Mouse (Mus musculus): ENCODE measurements at regions not wholly inside any gene's neighbourhood (a gene's known extent, or its start where the extent isn't known, plus 50 kb on each side); places are given as distances from the start of the nearest gene placed in this dataset.

GRCm38 (mm10) chr12:119069747-119070146, 103.5 kb upstream of the Abcb5 start:
- Histone ChIP-seq H3K36me3 (ENCODE audit: control insufficient read depth, insufficient read depth, low read length) (no peaks in the 10 kb centered on the region), H3K27me3 (ENCODE audit: control insufficient read depth, insufficient read depth, low read length) (no peaks in the 10 kb centered on the region), H3K27ac (ENCODE audit: insufficient read depth, low read length) (no peak overlapping the region), H3K4me1 (ENCODE audit: control insufficient read depth, insufficient read depth, insufficient read length) (no peaks in the 10 kb centered on the region), H3K4me3 (ENCODE audit: extremely low read depth, insufficient read depth, insufficient read length) (no peak overlapping the region)
- no peak for DNase-seq (ENCODE audit: low read depth in 1 of 2, low spot score in 2 of 2)
- WGBS, result 23% methylated on average over 3 of the region's 3 CpGs
- TF ChIP-seq POLR2A (IDR thresholded peaks at IDR 0.05; ENCODE audit: low read depth, low read length), result no peak
- no peak for TF ChIP-seq CTCF (IDR thresholded peaks at IDR 0.05; ENCODE audit: extremely low read depth, insufficient read depth, insufficient read length, insufficient replicate concordance)

GRCm38 (mm10) chr12:119068079-119068478, 101.9 kb upstream of the Abcb5 start:
- TF ChIP-seq CTCF (IDR thresholded peaks at IDR 0.05; ENCODE audit: extremely low read depth, insufficient read depth, insufficient read length, insufficient replicate concordance), result no peak
- TF ChIP-seq POLR2A (IDR thresholded peaks at IDR 0.05; ENCODE audit: low read depth, low read length), result no peak
- H3K4me1 ChIP-seq (ENCODE audit: control insufficient read depth, insufficient read depth, insufficient read length), result no peaks in the 10 kb centered on the region
- DNase-seq (ENCODE audit: low read depth in 1 of 2, low spot score in 2 of 2), result no peak
- H3K27me3 ChIP-seq (ENCODE audit: control insufficient read depth, insufficient read depth, low read length), result no peaks in the 10 kb centered on the region
- no peaks in the 10 kb centered on the region for H3K36me3 ChIP-seq (ENCODE audit: control insufficient read depth, insufficient read depth, low read length)
- H3K27ac ChIP-seq (ENCODE audit: insufficient read depth, low read length), result no peak overlapping the region
- H3K4me3 ChIP-seq (ENCODE audit: extremely low read depth, insufficient read depth, insufficient read length), result no peak overlapping the region
- 96% methylated on average over 2 of the region's 2 CpGs for WGBS

- no peak for DNase-seq (ENCODE audit: low read depth in 1 of 2, low spot score in 2 of 2)
- Histone ChIP-seq H3K36me3 (ENCODE audit: control insufficient read depth, insufficient read depth, low read length) (no peaks in the 10 kb centered on the region), H3K27ac (ENCODE audit: insufficient read depth, low read length) (no peak overlapping the region), H3K4me3 (ENCODE audit: extremely low read depth, insufficient read depth, insufficient read length) (no peak overlapping the region), H3K4me1 (ENCODE audit: control insufficient read depth, insufficient read depth, insufficient read length) (no peaks in the 10 kb centered on the region), H3K27me3 (ENCODE audit: control insufficient read depth, insufficient read depth, low read length) (no peaks in the 10 kb centered on the region)
- 81% methylated on average over 2 of the region's 2 CpGs for WGBS
- TF ChIP-seq CTCF (IDR thresholded peaks at IDR 0.05; ENCODE audit: extremely low read depth, insufficient read depth, insufficient read length, insufficient replicate concordance), result no peak
- TF ChIP-seq POLR2A (IDR thresholded peaks at IDR 0.05; ENCODE audit: low read depth, low read length), result no peak
These were observed 96.7 kb upstream of the Abcb5 start for GRCm38 (mm10) chr12:119062931-119063330.

GRCm38 (mm10) chr12:119062490-119062889, 96.3 kb upstream of the Abcb5 start:
- H3K4me1 ChIP-seq (ENCODE audit: control insufficient read depth, insufficient read depth, insufficient read length), result no peaks in the 10 kb centered on the region
- no peak for TF ChIP-seq CTCF (IDR thresholded peaks at IDR 0.05; ENCODE audit: extremely low read depth, insufficient read depth, insufficient read length, insufficient replicate concordance)
- no peak for DNase-seq (ENCODE audit: low read depth in 1 of 2, low spot score in 2 of 2)
- no peaks in the 10 kb centered on the region for H3K27me3 ChIP-seq (ENCODE audit: control insufficient read depth, insufficient read depth, low read length)
- no peaks in the 10 kb centered on the region for H3K36me3 ChIP-seq (ENCODE audit: control insufficient read depth, insufficient read depth, low read length)
- H3K27ac ChIP-seq (ENCODE audit: insufficient read depth, low read length), result no peak overlapping the region
- no peak overlapping the region for H3K4me3 ChIP-seq (ENCODE audit: extremely low read depth, insufficient read depth, insufficient read length)

GRCm38 (mm10) chr12:119054560-119054959, 88.3 kb upstream of the Abcb5 start:
- H3K4me1 ChIP-seq (ENCODE audit: control insufficient read depth, insufficient read depth, insufficient read length), result no peaks in the 10 kb centered on the region
- no peaks in the 10 kb centered on the region for H3K36me3 ChIP-seq (ENCODE audit: control insufficient read depth, insufficient read depth, low read length)
- no peak for DNase-seq (ENCODE audit: low read depth in 1 of 2, low spot score in 2 of 2)
- TF ChIP-seq POLR2A (IDR thresholded peaks at IDR 0.05; ENCODE audit: low read depth, low read length), result no peak
- no peak for TF ChIP-seq CTCF (IDR thresholded peaks at IDR 0.05; ENCODE audit: extremely low read depth, insufficient read depth, insufficient read length, insufficient replicate concordance)
- no peak overlapping the region for H3K4me3 ChIP-seq (ENCODE audit: extremely low read depth, insufficient read depth, insufficient read length)
- WGBS, result 74% methylated on average over 3 of the region's 3 CpGs
- H3K27ac ChIP-seq (ENCODE audit: insufficient read depth, low read length), result no peak overlapping the region
- no peaks in the 10 kb centered on the region for H3K27me3 ChIP-seq (ENCODE audit: control insufficient read depth, insufficient read depth, low read length)

- TF ChIP-seq CTCF (IDR thresholded peaks at IDR 0.05; ENCODE audit: extremely low read depth, insufficient read depth, insufficient read length, insufficient replicate concordance) (no peak), POLR2A (IDR thresholded peaks at IDR 0.05; ENCODE audit: low read depth, low read length) (no peak)
- no peak overlapping the region for H3K4me3 ChIP-seq (ENCODE audit: extremely low read depth, insufficient read depth, insufficient read length)
- no peaks in the 10 kb centered on the region for H3K4me1 ChIP-seq (ENCODE audit: control insufficient read depth, insufficient read depth, insufficient read length)
- WGBS, result 54% methylated on average over 2 of the region's 2 CpGs
- H3K27ac ChIP-seq (ENCODE audit: insufficient read depth, low read length), result no peak overlapping the region
- DNase-seq (ENCODE audit: low read depth in 1 of 2, low spot score in 2 of 2), result no peak
- H3K36me3 ChIP-seq (ENCODE audit: control insufficient read depth, insufficient read depth, low read length), result no peaks in the 10 kb centered on the region
- H3K27me3 ChIP-seq (ENCODE audit: control insufficient read depth, insufficient read depth, low read length), result no peaks in the 10 kb centered on the region
These were observed 85.6 kb upstream of the Abcb5 start for GRCm38 (mm10) chr12:119051692-119052379.

GRCm38 (mm10) chr12:119038306-119038705, 72.1 kb upstream of the Abcb5 start:
- no peaks in the 10 kb centered on the region for H3K4me1 ChIP-seq (ENCODE audit: control insufficient read depth, insufficient read depth, insufficient read length)
- DNase-seq (ENCODE audit: low read depth in 1 of 2, low spot score in 2 of 2), result no peak
- no peak overlapping the region for H3K4me3 ChIP-seq (ENCODE audit: extremely low read depth, insufficient read depth, insufficient read length)
- H3K27ac ChIP-seq (ENCODE audit: insufficient read depth, low read length), result no peak overlapping the region
- no peak for TF ChIP-seq CTCF (IDR thresholded peaks at IDR 0.05; ENCODE audit: extremely low read depth, insufficient read depth, insufficient read length, insufficient replicate concordance)
- TF ChIP-seq POLR2A (IDR thresholded peaks at IDR 0.05; ENCODE audit: low read depth, low read length), result no peak
- no peaks in the 10 kb centered on the region for H3K27me3 ChIP-seq (ENCODE audit: control insufficient read depth, insufficient read depth, low read length)
- no peaks in the 10 kb centered on the region for H3K36me3 ChIP-seq (ENCODE audit: control insufficient read depth, insufficient read depth, low read length)
- WGBS, result 92% methylated on average over 3 of the region's 3 CpGs
